Mouse (Mus musculus): ENCODE data around the gene Tph2. TPM values are rescaled to one million over a fixed set of nuclear protein-coding genes. Genes with fewer than 3 reads are reported as not detected.

Tph2 gene
- polyA plus RNA-seq, 1 experiment from 2014 or later, result 0.60 TPM

DNA sequence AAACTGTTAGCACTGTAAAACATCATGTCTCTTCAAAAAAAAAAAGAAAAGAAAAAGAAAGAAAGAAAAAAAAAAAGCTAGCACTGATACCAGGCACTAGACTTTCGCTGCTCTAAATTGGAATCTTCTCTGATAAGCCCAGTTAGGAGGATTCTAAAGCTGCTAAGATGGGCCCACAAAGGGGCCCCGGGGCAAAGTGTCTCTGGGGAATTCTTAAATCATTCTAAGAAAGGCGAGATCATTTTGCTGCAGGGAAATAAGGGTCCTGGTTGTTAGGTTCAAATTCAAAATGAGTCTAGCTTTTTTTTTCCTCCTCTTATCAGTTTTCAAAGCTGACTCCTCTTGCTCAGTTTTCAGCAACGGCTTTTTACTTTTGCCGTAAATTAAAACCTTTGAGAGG lies 59.3 kb downstream of the Tph2 start:
- Histone ChIP-seq H3K4me3 (no peak overlapping the region), H3K27me3 (no peaks in the 10 kb centered on the region), H3K4me2 (peak overlapping the region; percentile 21), H3K36me3 (no peaks in the 10 kb centered on the region), H3K9me3 (no peaks in the 10 kb centered on the region), H3K27ac (replicated peaks) (peak overlapping the region; percentile 0; the same call in 1 of the 2 replicates), H3K9ac (no peak overlapping the region), H3K4me1 (replicated peaks) (peaks cover 14% of the 10 kb centered on the region)
- ATAC-seq (ENCODE audit: low read depth), result no peak
- WGBS, result 34% methylated on average over 5 of the region's 5 CpGs

DNA sequence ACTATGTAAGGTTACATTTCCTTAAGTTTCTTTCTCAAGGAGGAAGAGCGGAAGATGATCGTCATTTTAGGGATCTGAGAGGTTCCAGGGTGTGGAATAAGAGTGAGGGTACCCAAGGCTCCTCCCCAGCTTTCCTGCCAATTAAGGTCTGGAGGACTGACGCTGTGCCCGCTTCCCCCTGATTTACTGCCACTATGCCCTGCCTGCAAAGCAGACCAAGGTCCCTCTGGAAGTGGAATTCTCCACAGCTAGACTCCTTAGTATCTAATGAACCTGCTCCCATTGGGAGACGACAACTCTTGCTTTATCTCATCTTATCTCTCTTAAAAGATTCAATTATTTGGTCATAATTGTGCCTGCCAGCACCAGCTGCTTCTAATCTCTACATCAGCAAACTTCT lies 59.8 kb downstream of the Tph2 start:
- H3K4me1 ChIP-seq (replicated peaks), result peaks cover 14% of the 10 kb centered on the region
- H3K4me2 ChIP-seq, result no peak overlapping the region
- 44% methylated on average over 5 of the region's 5 CpGs for WGBS
- H3K27me3 ChIP-seq, result no peaks in the 10 kb centered on the region
- no peaks in the 10 kb centered on the region for H3K9me3 ChIP-seq
- ATAC-seq (ENCODE audit: low read depth), result no peak
- no peak overlapping the region for H3K9ac ChIP-seq
- no peak overlapping the region for H3K4me3 ChIP-seq
- no peak overlapping the region for H3K27ac ChIP-seq (replicated peaks)
- H3K36me3 ChIP-seq, result no peaks in the 10 kb centered on the region

GRCm38 (mm10) chr10:115107666-115108540 lies 76.9 kb downstream of the Tph2 start:
- Histone ChIP-seq H3K27ac (replicated peaks) (no peak overlapping the region; the same call in 1 of the 2 replicates), H3K4me2 (no peak overlapping the region), H3K36me3 (no peaks in the 10 kb centered on the region), H3K9me3 (no peaks in the 10 kb centered on the region), H3K27me3 (no peaks in the 10 kb centered on the region), H3K4me1 (replicated peaks) (no peaks in the 10 kb centered on the region), H3K9ac (no peak overlapping the region), H3K4me3 (no peak overlapping the region)
- peak; percentile 40; the same call in 1 of the 2 replicates for ATAC-seq (ENCODE audit: low read depth)
- WGBS, result 78% methylated on average over 16 of the region's 16 CpGs

DNA sequence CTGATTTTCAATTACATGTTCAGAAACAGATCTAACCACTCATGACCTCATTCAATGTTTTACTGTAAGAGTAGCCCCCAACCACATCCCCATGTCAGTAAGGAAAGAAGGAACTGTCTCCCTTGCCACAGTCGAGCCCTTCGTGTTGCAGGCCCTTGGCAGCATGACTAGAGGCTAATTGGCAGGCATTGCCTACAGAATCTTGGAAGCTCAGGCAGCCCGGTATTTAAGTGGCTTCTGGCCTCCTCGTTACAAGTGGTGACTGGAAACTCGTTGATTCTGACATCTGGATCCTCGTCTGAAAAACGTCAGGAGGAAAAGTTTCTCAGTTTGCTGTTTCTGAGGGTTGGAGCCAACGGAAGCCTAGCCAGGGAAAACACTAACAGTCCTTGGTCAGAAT lies 80.6 kb downstream of the Tph2 start:
- H3K4me3 ChIP-seq, result no peak overlapping the region
- no peak overlapping the region for H3K4me2 ChIP-seq
- H3K36me3 ChIP-seq, result no peaks in the 10 kb centered on the region
- no peak overlapping the region for H3K9ac ChIP-seq
- H3K27ac ChIP-seq (replicated peaks), result no peak overlapping the region
- no peaks in the 10 kb centered on the region for H3K9me3 ChIP-seq
- WGBS, result 89% methylated on average over 8 of the region's 8 CpGs
- no peaks in the 10 kb centered on the region for H3K27me3 ChIP-seq
- no peaks in the 10 kb centered on the region for H3K4me1 ChIP-seq (replicated peaks)
- no peak for ATAC-seq (ENCODE audit: low read depth)

GRCm38 (mm10) chr10:115099890-115100580 lies 84.8 kb downstream of the Tph2 start:
- no peaks in the 10 kb centered on the region for H3K27me3 ChIP-seq
- H3K36me3 ChIP-seq, result no peaks in the 10 kb centered on the region
- H3K9me3 ChIP-seq, result no peaks in the 10 kb centered on the region
- H3K4me2 ChIP-seq, result no peak overlapping the region
- ATAC-seq (ENCODE audit: low read depth), result no peak
- no peaks in the 10 kb centered on the region for H3K4me1 ChIP-seq (replicated peaks)
- no peak overlapping the region for H3K9ac ChIP-seq
- H3K27ac ChIP-seq (replicated peaks), result no peak overlapping the region
- 72% methylated on average over 9 of the region's 9 CpGs for WGBS
- no peak overlapping the region for H3K4me3 ChIP-seq

DNA sequence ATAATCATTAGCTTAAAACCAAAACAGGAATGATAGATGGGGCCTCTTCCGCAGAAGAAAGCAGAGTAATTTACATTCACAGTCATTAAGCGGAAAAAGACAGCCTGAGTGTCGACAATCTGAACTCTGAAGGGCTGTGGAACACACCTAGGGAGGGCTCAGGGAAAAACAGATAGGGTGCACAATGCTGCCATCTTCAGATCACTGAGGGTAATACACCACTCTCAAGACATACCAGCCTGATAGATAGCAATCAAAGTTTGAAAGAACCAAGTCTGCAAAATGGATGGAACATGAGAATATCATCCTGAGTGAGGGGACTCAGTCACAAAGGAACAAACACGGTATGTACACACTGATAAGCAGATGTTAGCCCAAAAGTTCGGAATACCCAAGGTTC lies 87.7 kb downstream of the Tph2 start:
- Histone ChIP-seq H3K9me3 (no peaks in the 10 kb centered on the region), H3K27ac (replicated peaks) (no peak overlapping the region), H3K4me2 (no peak overlapping the region), H3K4me3 (no peak overlapping the region), H3K36me3 (no peaks in the 10 kb centered on the region), H3K4me1 (replicated peaks) (no peaks in the 10 kb centered on the region), H3K27me3 (no peaks in the 10 kb centered on the region), H3K9ac (no peak overlapping the region)
- ATAC-seq (ENCODE audit: low read depth), result peak; percentile 83
- 11% methylated on average over 5 of the region's 5 CpGs for WGBS

GRCm38 (mm10) chr10:115096191-115096590 lies 88.6 kb downstream of the Tph2 start:
- WGBS, result 78% methylated on average over 1 of the region's 1 CpGs
- no peak overlapping the region for H3K4me2 ChIP-seq
- no peaks in the 10 kb centered on the region for H3K36me3 ChIP-seq
- no peak overlapping the region for H3K4me3 ChIP-seq
- no peak for ATAC-seq (ENCODE audit: low read depth)
- no peak overlapping the region for H3K9ac ChIP-seq
- no peaks in the 10 kb centered on the region for H3K4me1 ChIP-seq (replicated peaks)
- H3K9me3 ChIP-seq, result no peaks in the 10 kb centered on the region
- H3K27ac ChIP-seq (replicated peaks), result no peak overlapping the region
- no peaks in the 10 kb centered on the region for H3K27me3 ChIP-seq

- no peaks in the 10 kb centered on the region for H3K4me1 ChIP-seq (replicated peaks)
- no peak overlapping the region for H3K9ac ChIP-seq
- no peak for ATAC-seq (ENCODE audit: low read depth)
- H3K4me2 ChIP-seq, result no peak overlapping the region
- WGBS, result 72% methylated on average over 3 of the region's 3 CpGs
- H3K9me3 ChIP-seq, result no peaks in the 10 kb centered on the region
- H3K4me3 ChIP-seq, result no peak overlapping the region
- no peaks in the 10 kb centered on the region for H3K36me3 ChIP-seq
- H3K27ac ChIP-seq (replicated peaks), result no peak overlapping the region
- no peaks in the 10 kb centered on the region for H3K27me3 ChIP-seq
These were observed 106.6 kb downstream of the Tph2 start for GRCm38 (mm10) chr10:115078232-115078631.

- Histone ChIP-seq H3K4me1 (replicated peaks) (no peaks in the 10 kb centered on the region), H3K36me3 (no peaks in the 10 kb centered on the region), H3K27ac (replicated peaks) (no peak overlapping the region), H3K4me3 (no peak overlapping the region), H3K9ac (no peak overlapping the region), H3K4me2 (no peak overlapping the region), H3K9me3 (0 out of 2 replicates have a peak, but pooled peaks cover 6% of the 10 kb centered on the region), H3K27me3 (no peaks in the 10 kb centered on the region)
- 74% methylated on average over 8 of the region's 8 CpGs for WGBS
- no peak for ATAC-seq (ENCODE audit: low read depth)
These were observed 115.5 kb downstream of the Tph2 start for GRCm38 (mm10) chr10:115069123-115069911.

- Histone ChIP-seq H3K36me3 (no peaks in the 10 kb centered on the region), H3K27me3 (no peaks in the 10 kb centered on the region), H3K9me3 (0 out of 2 replicates have a peak, but pooled peaks cover 6% of the 10 kb centered on the region), H3K4me3 (no peak overlapping the region), H3K4me1 (replicated peaks) (no peaks in the 10 kb centered on the region), H3K27ac (replicated peaks) (no peak overlapping the region), H3K9ac (no peak overlapping the region), H3K4me2 (no peak overlapping the region)
- ATAC-seq (ENCODE audit: low read depth), result no peak
- 90% methylated on average over 7 of the region's 7 CpGs for WGBS
These were observed 120.9 kb downstream of the Tph2 start for GRCm38 (mm10) chr10:115063936-115064335.

DNA sequence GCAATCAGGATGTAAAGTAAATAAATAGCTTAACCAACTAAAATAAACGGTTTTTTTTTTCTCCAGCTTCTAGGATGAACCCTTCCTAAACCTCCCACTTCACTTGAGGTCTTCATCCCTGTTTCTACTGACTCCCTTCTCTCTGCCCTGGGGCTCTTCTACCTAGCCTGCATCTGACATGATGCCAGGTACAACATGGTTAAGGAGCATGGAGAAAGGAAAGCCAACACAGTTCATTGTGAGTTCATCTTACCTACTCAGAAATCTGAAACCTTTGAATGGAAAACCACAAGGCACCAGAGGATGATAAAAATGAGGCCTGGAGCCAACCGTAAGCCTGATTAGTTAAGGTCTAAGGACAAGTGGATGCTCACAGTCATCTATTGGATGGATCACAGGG lies 123.3 kb downstream of the Tph2 start:
- 75% methylated on average over 2 of the region's 2 CpGs for WGBS
- no peak overlapping the region for H3K27ac ChIP-seq (replicated peaks)
- 0 out of 2 replicates have a peak, but pooled peaks cover 6% of the 10 kb centered on the region for H3K9me3 ChIP-seq
- no peak overlapping the region for H3K9ac ChIP-seq
- no peak for ATAC-seq (ENCODE audit: low read depth)
- H3K4me3 ChIP-seq, result no peak overlapping the region
- H3K27me3 ChIP-seq, result no peaks in the 10 kb centered on the region
- H3K4me1 ChIP-seq (replicated peaks), result no peaks in the 10 kb centered on the region
- no peaks in the 10 kb centered on the region for H3K36me3 ChIP-seq
- no peak overlapping the region for H3K4me2 ChIP-seq

- Histone ChIP-seq H3K27me3 (no peaks in the 10 kb centered on the region), H3K4me1 (replicated peaks) (no peaks in the 10 kb centered on the region), H3K4me2 (no peak overlapping the region), H3K36me3 (no peaks in the 10 kb centered on the region), H3K9ac (no peak overlapping the region), H3K27ac (replicated peaks) (no peak overlapping the region), H3K9me3 (0 out of 2 replicates have a peak, but pooled peaks cover 6% of the 10 kb centered on the region), H3K4me3 (no peak overlapping the region)
- no peak for ATAC-seq (ENCODE audit: low read depth)
- 83% methylated on average over 7 of the region's 7 CpGs for WGBS
These were observed 124.1 kb downstream of the Tph2 start for GRCm38 (mm10) chr10:115060759-115061158.

Measured in neural tube, embryonic 13.5 days (tissue).